Mouse (Mus musculus) lung, postnatal 0 days (tissue): ENCODE data around the gene Bglap. TPM values are rescaled to one million over a fixed set of nuclear protein-coding genes. Genes with fewer than 3 reads are reported as not detected.
A peak's percentile ranks its signal among the peaks of the same experiment; 100 is the strongest.

Experiments used
- ATAC-seq: fragments of 200-750 bp; cut with Nextera tagmentation; 2 replicates; pipeline ENCODE4 v1.8.0; 2017; ENCODE audit warnings: moderate library complexity
- DNase-seq: peaks from one replicate; pipeline ENCODE4 v3.0.0-alpha.2; 2016; ENCODE audit warnings: low spot score
- H3K27ac ChIP-seq: fragments of 300-500 bp; sonication (generic); 2 replicates; pipeline ENCODE4 v1.5.1; 2014; ENCODE audit warnings: antibody characterized with exemption, mild to moderate bottlenecking, low read length, mixed read lengths
- H3K27me3 ChIP-seq: fragments of 300-500 bp; sonication (generic); replicated peaks from 2 replicates; pipeline ENCODE4 v1.6.1; 2014; ENCODE audit warnings: low read length, mixed read lengths; ENCODE audit not compliant: insufficient read depth
- H3K36me3 ChIP-seq: fragments of 300-500 bp; sonication (generic); 2 replicates; pipeline ENCODE4 v1.6.1; 2014; ENCODE audit warnings: low read length, mixed read lengths; ENCODE audit not compliant: insufficient read depth
- H3K4me1 ChIP-seq: fragments of 300-500 bp; sonication (generic); 2 replicates; pipeline ENCODE4 v1.6.1; 2014; ENCODE audit warnings: antibody characterized with exemption, low read depth, low read length, mixed read lengths; ENCODE audit not compliant: insufficient read depth
- H3K4me2 ChIP-seq: fragments of 300-500 bp; sonication (generic); replicated peaks from 2 replicates; pipeline ENCODE4 v1.6.1; 2014; ENCODE audit warnings: low read depth, mild to moderate bottlenecking, low read length, moderate library complexity, mixed read lengths
- H3K4me3 ChIP-seq: fragments of 300-500 bp; sonication (generic); 2 replicates; pipeline ENCODE4 v1.5.1; 2014; ENCODE audit warnings: low read depth, low read length
- H3K9ac ChIP-seq: fragments of 300-500 bp; sonication (generic); replicated peaks from 2 replicates; pipeline ENCODE4 v1.6.1; 2014; ENCODE audit warnings: low read depth, mild to moderate bottlenecking
- H3K9me3 ChIP-seq: fragments of 300-500 bp; sonication (generic); 2 replicates; pipeline ENCODE4 v1.6.1; 2016; ENCODE audit warnings: low read length, mixed read lengths
- CTCF ChIP-seq: IDR thresholded peaks from 2 replicates; pipeline ENCODE4 v1.5.1; 2016; ENCODE audit warnings: antibody characterized with exemption, mild to moderate bottlenecking
- EP300 ChIP-seq: IDR thresholded peaks from 2 replicates; pipeline ENCODE4 v1.6.1; 2016; ENCODE audit warnings: antibody characterized with exemption, mild to moderate bottlenecking, control low read depth
- WGBS: fragments of 180-500 bp; shearing (Covaris S2); extraction: QIAGEN DNeasy Blood & Tissue Kit; methylation state at CpG from one replicate; pipeline ENCODE4 v1.1.7; 2014; 5-methylcytosine and 5-hydroxymethylcytosine counted together
- polyA plus RNA-seq: library from polyadenylated mRNA; unstranded; fragments of >200 nt; fragmentation: Nextera tagmentation; extraction: Ambion mirVana; gene quantifications from 2 replicates; pipeline ENCODE4 v1.2.1, GENCODE M21; 2015

The Bglap gene
- polyA plus RNA-seq, 1 experiment from 2014 or later, result not detected

GRCm38 (mm10) chr3:88354396-88355165, 29.7 kb downstream of the Bglap start:
- no peaks in the 10 kb centered on the region for H3K4me1 ChIP-seq
- no peak for ATAC-seq

GRCm38 (mm10) chr3:88352907-88353306, 31.4 kb downstream of the Bglap start:
- TF ChIP-seq CTCF (no peak), EP300 (no peak)
- ATAC-seq (no peak), DNase-seq (no peak)
- H3K27me3 ChIP-seq, result no peaks in the 10 kb centered on the region
- H3K36me3 ChIP-seq, result peaks cover 76% of the 10 kb centered on the region
- H3K4me3 ChIP-seq, result no peak overlapping the region
- H3K9ac ChIP-seq, result no peak overlapping the region
- H3K4me2 ChIP-seq, result no peak overlapping the region
- no peak overlapping the region for H3K27ac ChIP-seq
- no peaks in the 10 kb centered on the region for H3K9me3 ChIP-seq
- H3K4me1 ChIP-seq, result no peaks in the 10 kb centered on the region
- 81% methylated on average over 9 of the region's 9 CpGs for WGBS

More at GRCm38 (mm10) chr3:88354396-88355165, 29.7 kb downstream of the Bglap start:
- H3K27me3 ChIP-seq, result no peaks in the 10 kb centered on the region
- peaks cover 75% of the 10 kb centered on the region for H3K36me3 ChIP-seq
- H3K4me3 ChIP-seq, result no peak overlapping the region
- no peak overlapping the region for H3K27ac ChIP-seq
- H3K9me3 ChIP-seq, result no peaks in the 10 kb centered on the region
- H3K4me2 ChIP-seq, result no peak overlapping the region
- no peak overlapping the region for H3K9ac ChIP-seq
- TF ChIP-seq EP300, result no peak
- TF ChIP-seq CTCF, result no peak
- whole genome bisulfite sequencing, result 90% methylated on average over 8 of the region's 8 CpGs
- no peak for DNase-seq

GRCm38 (mm10) chr3:88350732-88351131, 33.5 kb downstream of the Bglap start:
- no peaks in the 10 kb centered on the region for H3K9me3 ChIP-seq
- no peak overlapping the region for H3K4me3 ChIP-seq
- no peak for TF ChIP-seq CTCF
- no peak for TF ChIP-seq EP300
- DNase-seq (no peak), ATAC-seq (no peak)
- H3K27ac ChIP-seq, result no peak overlapping the region
- no peak overlapping the region for H3K9ac ChIP-seq
- WGBS, result 78% methylated on average over 13 of the region's 13 CpGs
- peaks cover 75% of the 10 kb centered on the region for H3K36me3 ChIP-seq
- no peaks in the 10 kb centered on the region for H3K4me1 ChIP-seq
- H3K4me2 ChIP-seq, result no peak overlapping the region
- H3K27me3 ChIP-seq, result no peaks in the 10 kb centered on the region

- H3K27ac ChIP-seq, result no peak overlapping the region
- ATAC-seq (no peak), DNase-seq (no peak)
- H3K4me1 ChIP-seq, result peaks cover 4% of the 10 kb centered on the region; the same call in 1 of the 2 replicates
- no peaks in the 10 kb centered on the region for H3K9me3 ChIP-seq
- H3K27me3 ChIP-seq, result no peaks in the 10 kb centered on the region
- H3K9ac ChIP-seq, result peak overlapping the region; percentile 4; the same call in 1 of the 2 replicates
- H3K4me3 ChIP-seq, result no peak overlapping the region
- H3K36me3 ChIP-seq, result peaks cover 23% of the 10 kb centered on the region
- WGBS, result 55% methylated on average over 3 of the region's 3 CpGs
- TF ChIP-seq EP300, result no peak
- no peak for TF ChIP-seq CTCF
- no peak overlapping the region for H3K4me2 ChIP-seq
These were observed 45.3 kb downstream of the Bglap start for GRCm38 (mm10) chr3:88339006-88339405.

- no peaks in the 10 kb centered on the region for H3K27me3 ChIP-seq
- no peak overlapping the region for H3K4me3 ChIP-seq
- no peak for TF ChIP-seq CTCF
- no peak for TF ChIP-seq EP300
- no peak overlapping the region for H3K4me2 ChIP-seq
- WGBS, result 86% methylated on average over 7 of the region's 7 CpGs
- DNase-seq, result no peak
- peaks cover 4% of the 10 kb centered on the region; the same call in 1 of the 2 replicates for H3K4me1 ChIP-seq
- H3K36me3 ChIP-seq, result peaks cover 18% of the 10 kb centered on the region
- H3K9me3 ChIP-seq, result no peaks in the 10 kb centered on the region
- no peak overlapping the region for H3K9ac ChIP-seq
- no peak for ATAC-seq
- no peak overlapping the region for H3K27ac ChIP-seq
These were observed 45.9 kb downstream of the Bglap start for GRCm38 (mm10) chr3:88338316-88338715.

GRCm38 (mm10) chr3:88337367-88338020, 46.8 kb downstream of the Bglap start:
- Histone ChIP-seq H3K4me2 (peak overlapping the region; percentile 75), H3K4me3 (no peak overlapping the region), H3K4me1 (peaks cover 4% of the 10 kb centered on the region; the same call in 1 of the 2 replicates), H3K36me3 (peaks cover 10% of the 10 kb centered on the region; the same call in 1 of the 2 replicates), H3K27ac (0 out of 2 replicates have a peak overlapping the region, but pooled peaks have one; percentile 28), H3K27me3 (no peaks in the 10 kb centered on the region), H3K9ac (peak overlapping the region; percentile 16; the same call in 1 of the 2 replicates), H3K9me3 (no peaks in the 10 kb centered on the region)
- DNase-seq (peak; percentile 33), ATAC-seq (no peak)
- 65% methylated on average over 11 of the region's 11 CpGs for WGBS
- no peak for TF ChIP-seq CTCF
- no peak for TF ChIP-seq EP300
